Comparison of ENCODE assay signal across 26 mouse cellular contexts in the genomic region with DNA sequence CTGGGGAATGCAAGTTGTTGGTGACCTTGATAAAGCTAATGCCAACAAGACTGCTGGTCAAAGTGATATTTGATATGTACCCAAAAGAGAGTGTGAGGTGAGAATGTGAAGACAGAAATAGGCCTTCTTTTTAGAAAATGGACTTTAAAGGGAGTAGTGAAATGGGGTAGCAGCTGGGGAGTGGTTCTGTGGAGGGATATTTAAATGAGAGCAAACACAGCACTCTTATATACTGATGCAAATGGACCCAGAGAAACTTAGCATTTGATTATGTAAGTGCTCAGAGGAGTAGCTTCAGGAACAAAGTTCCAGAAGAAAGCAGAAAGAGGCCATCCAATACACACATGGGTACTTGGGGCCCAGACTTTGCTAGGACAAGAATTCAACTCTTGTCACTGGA.
DNase-seq lines count a peak whose midpoint lies in the region; ATAC-seq and TF ChIP-seq lines count a peak whose summit lies in the region.
"Had no signal": no experiment of that assay in that cellular context is flagged by ENCODE, and none has a peak within 500 bp of the region (broad histone marks: within the 10 kb centered on the region; RNA-seq: fewer than 3 reads in every experiment).

No protein-coding gene starts in this region.

- H3K27me3 ChIP-seq in testis, adult 2 months (ENCODE audit: control insufficient read depth, insufficient read depth, low read length), result no peaks in the 10 kb centered on the region
- H3K27me3 ChIP-seq: embryonic facial prominence, embryonic 13.5 days; embryonic facial prominence, embryonic 15.5 days; forebrain, embryonic 12.5 days had no signal

- no peak overlapping the region for H3K27ac ChIP-seq in testis, adult 2 months (ENCODE audit: control insufficient read depth, insufficient read depth, low read depth, low read length)
- H3K27ac ChIP-seq: embryonic facial prominence, embryonic 13.5 days; embryonic facial prominence, embryonic 15.5 days; forebrain, embryonic 10.5 days; forebrain, embryonic 12.5 days had no signal

- no peaks in the 10 kb centered on the region for H3K36me3 ChIP-seq in testis, adult 2 months (ENCODE audit: control insufficient read depth, insufficient read depth, low read length)
- H3K36me3 ChIP-seq: embryonic facial prominence, embryonic 13.5 days; embryonic facial prominence, embryonic 15.5 days; forebrain, embryonic 10.5 days; forebrain, embryonic 12.5 days; G1E had no signal

- peak overlapping the region; percentile 16; the same call in 1 of the 2 replicates for H3K4me3 ChIP-seq in testis, adult 2 months (ENCODE audit: control insufficient read depth, low read depth, low read length)
- H3K4me3 ChIP-seq: embryonic facial prominence, embryonic 13.5 days; embryonic facial prominence, embryonic 15.5 days; erythroblast, embryonic 14.5 days; forebrain, embryonic 10.5 days; forebrain, embryonic 12.5 days had no signal

- no peak for DNase-seq in frontal cortex, postnatal 25 days (ENCODE audit: low spot score in 2 of 2)
- no peak for DNase-seq in testis, postnatal 10 days (ENCODE audit: low spot score)
- no peak for DNase-seq in adipocyte (ENCODE audit: low spot score)
- DNase-seq: adrenal gland, adult 2 months; adrenal gland, postnatal 10 days; adrenal gland, postnatal 25 days; B cell, adult 2 months; cerebellum, adult 11-12 months; cerebellum, adult 2 months; cerebellum, adult 9-10 months; cerebellum, postnatal 10 days; cerebellum, postnatal 25 days; embryo, embryonic 11 days had no signal

- no peak for TF ChIP-seq POLR2A in testis, adult 2 months (IDR thresholded peaks at IDR 0.05; ENCODE audit: control insufficient read depth, low read depth, low read length)

- no peaks in the 10 kb centered on the region for H3K4me1 ChIP-seq in testis, adult 2 months (ENCODE audit: control insufficient read depth, insufficient read depth, low read length)
- H3K4me1 ChIP-seq: embryonic facial prominence, embryonic 13.5 days; embryonic facial prominence, embryonic 15.5 days; forebrain, embryonic 10.5 days; forebrain, embryonic 12.5 days had no signal

- TF ChIP-seq CTCF in testis, adult 2 months (IDR thresholded peaks at IDR 0.05; ENCODE audit: control insufficient read depth, insufficient read depth, insufficient replicate concordance, low read depth, low read length), result no peak

- peak; percentile 86 for ATAC-seq in frontal cortex, adult (ENCODE audit: low TSS enrichment)
- ATAC-seq: activated CD4-positive, CD25-positive, alpha-beta regulatory T cell, adult 4 months; CD4-positive, CD25-positive, alpha-beta regulatory T cell, adult 4 months; forebrain, embryonic 14.5 days; forebrain, embryonic 16.5 days; Patski had no signal
